Mouse (Mus musculus): ENCODE measurements at regions not wholly inside any gene's neighbourhood (a gene's known extent, or its start where the extent isn't known, plus 50 kb on each side); places are given as distances from the start of the nearest gene placed in this dataset.

DNA sequence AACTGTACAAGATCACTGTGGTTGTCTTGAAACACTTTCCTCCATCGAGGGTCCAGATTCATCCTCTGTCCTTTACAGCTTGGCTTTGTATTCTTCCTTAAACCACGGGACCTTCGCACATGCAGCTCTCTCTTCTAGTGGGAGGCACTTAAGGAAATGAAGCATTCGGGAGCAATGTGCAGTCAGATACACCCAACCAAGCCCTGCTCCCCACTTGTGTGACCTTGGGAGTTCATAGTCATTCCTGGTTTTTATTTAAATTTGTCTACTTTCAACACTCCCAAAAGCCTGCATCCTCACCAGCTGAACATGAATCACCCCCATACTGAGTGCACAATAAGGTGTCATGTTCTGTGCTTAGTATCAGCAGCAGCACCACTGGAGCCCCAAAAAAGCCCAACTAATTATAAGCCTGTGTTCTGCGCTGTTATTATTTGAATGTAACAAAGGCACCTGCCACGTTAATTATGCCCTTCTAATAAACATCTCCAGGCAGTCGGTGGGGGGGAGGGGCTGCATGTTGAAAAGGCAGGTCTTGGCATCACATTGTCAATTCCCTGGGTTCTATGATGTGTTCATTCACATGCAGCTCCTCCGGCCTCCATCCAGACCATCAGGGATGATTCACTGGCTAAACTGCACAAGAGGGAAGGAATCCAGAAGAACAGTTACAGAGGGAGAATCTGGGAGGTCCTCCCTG lies 524.6 kb downstream of the 1810013L24Rik start:
- Histone ChIP-seq H3K27ac (ENCODE audit: insufficient read depth, low read depth, low read length) (no peak overlapping the region), H3K4me3 (ENCODE audit: insufficient read depth, low read length) (no peak overlapping the region), H3K4me1 (ENCODE audit: control insufficient read depth, insufficient read depth, low read length) (no peaks in the 10 kb centered on the region)
- TF ChIP-seq CTCF (IDR thresholded peaks at IDR 0.05; ENCODE audit: low read depth, low read length) (no peak), POLR2A (IDR thresholded peaks at IDR 0.05; ENCODE audit: borderline replicate concordance, low read depth, low read length) (no peak)

- TF ChIP-seq CTCF (IDR thresholded peaks at IDR 0.05; ENCODE audit: low read depth, low read length) (no peak), POLR2A (IDR thresholded peaks at IDR 0.05; ENCODE audit: borderline replicate concordance, low read depth, low read length) (no peak)
These were observed 528.8 kb downstream of the 1810013L24Rik start for GRCm38 (mm10) chr16:9358651-9359050.

DNA sequence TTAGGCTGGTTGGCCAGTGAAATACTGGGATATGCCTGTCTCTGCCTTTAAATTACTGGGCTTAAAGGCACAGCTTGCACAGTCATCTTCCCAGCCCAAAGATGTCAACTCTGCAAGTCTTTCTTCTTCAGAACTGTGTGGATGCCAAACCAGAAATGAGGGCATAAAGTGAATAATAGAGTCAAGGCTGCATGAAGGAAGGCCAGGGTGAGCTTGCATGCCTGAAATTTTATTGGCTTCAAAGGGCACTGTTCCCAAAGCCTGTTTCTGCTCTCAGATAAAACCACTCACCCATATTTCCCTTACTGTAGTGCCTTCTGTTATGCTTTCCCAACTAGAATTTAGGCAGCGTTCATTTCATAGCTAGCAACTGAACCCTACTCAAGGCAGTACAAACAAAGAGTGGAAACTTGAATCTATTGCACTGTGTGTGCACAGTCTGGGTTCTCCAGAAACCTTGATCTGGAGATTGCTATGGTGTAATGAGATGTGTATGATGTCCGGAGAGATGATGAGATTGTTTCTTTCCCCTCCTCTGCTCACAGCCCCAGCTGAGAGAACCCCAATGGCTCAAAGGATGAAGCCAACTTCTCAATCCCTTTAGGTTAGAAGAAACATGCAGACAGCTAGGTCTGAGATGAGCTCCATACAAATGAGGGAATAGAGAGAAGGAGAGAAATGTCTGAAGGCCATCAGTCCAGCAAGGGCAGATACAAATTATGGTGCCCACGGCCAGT lies 529.7 kb downstream of the 1810013L24Rik start:
- H3K27ac ChIP-seq (ENCODE audit: insufficient read depth, low read depth, low read length) = no peak overlapping the region
- H3K4me3 ChIP-seq (ENCODE audit: insufficient read depth, low read length) = no peak overlapping the region
- H3K4me1 ChIP-seq (ENCODE audit: control insufficient read depth, insufficient read depth, low read length) = no peaks in the 10 kb centered on the region
- TF ChIP-seq POLR2A (IDR thresholded peaks at IDR 0.05; ENCODE audit: borderline replicate concordance, low read depth, low read length) (no peak), CTCF (IDR thresholded peaks at IDR 0.05; ENCODE audit: low read depth, low read length) (no peak)

More at GRCm38 (mm10) chr16:9358651-9359050, 528.8 kb downstream of the 1810013L24Rik start:
- Histone ChIP-seq H3K4me3 (ENCODE audit: insufficient read depth, low read length) (no peak overlapping the region), H3K4me1 (ENCODE audit: control insufficient read depth, insufficient read depth, low read length) (no peaks in the 10 kb centered on the region), H3K27ac (ENCODE audit: insufficient read depth, low read depth, low read length) (no peak overlapping the region)

GRCm38 (mm10) chr16:9360741-9361255 lies 530.9 kb downstream of the 1810013L24Rik start:
- Histone ChIP-seq H3K27ac (ENCODE audit: insufficient read depth, low read depth, low read length) (no peak overlapping the region), H3K4me1 (ENCODE audit: control insufficient read depth, insufficient read depth, low read length) (no peaks in the 10 kb centered on the region), H3K4me3 (ENCODE audit: insufficient read depth, low read length) (no peak overlapping the region)
- TF ChIP-seq CTCF (IDR thresholded peaks at IDR 0.05; ENCODE audit: low read depth, low read length) (no peak), POLR2A (IDR thresholded peaks at IDR 0.05; ENCODE audit: borderline replicate concordance, low read depth, low read length) (no peak)

- Histone ChIP-seq H3K27ac (ENCODE audit: insufficient read depth, low read depth, low read length) (no peak overlapping the region), H3K4me1 (ENCODE audit: control insufficient read depth, insufficient read depth, low read length) (no peaks in the 10 kb centered on the region), H3K4me3 (ENCODE audit: insufficient read depth, low read length) (no peak overlapping the region)
- TF ChIP-seq POLR2A (IDR thresholded peaks at IDR 0.05; ENCODE audit: borderline replicate concordance, low read depth, low read length) (no peak), CTCF (IDR thresholded peaks at IDR 0.05; ENCODE audit: low read depth, low read length) (no peak)
These were observed 532.2 kb downstream of the 1810013L24Rik start for GRCm38 (mm10) chr16:9362116-9362515.

- no peak for TF ChIP-seq POLR2A (IDR thresholded peaks at IDR 0.05; ENCODE audit: borderline replicate concordance, low read depth, low read length)
- TF ChIP-seq CTCF (IDR thresholded peaks at IDR 0.05; ENCODE audit: low read depth, low read length) = no peak
- Histone ChIP-seq H3K27ac (ENCODE audit: insufficient read depth, low read depth, low read length) (no peak overlapping the region), H3K4me3 (ENCODE audit: insufficient read depth, low read length) (no peak overlapping the region), H3K4me1 (ENCODE audit: control insufficient read depth, insufficient read depth, low read length) (no peaks in the 10 kb centered on the region)
These were observed 534.2 kb downstream of the 1810013L24Rik start for GRCm38 (mm10) chr16:9364105-9364504.

DNA sequence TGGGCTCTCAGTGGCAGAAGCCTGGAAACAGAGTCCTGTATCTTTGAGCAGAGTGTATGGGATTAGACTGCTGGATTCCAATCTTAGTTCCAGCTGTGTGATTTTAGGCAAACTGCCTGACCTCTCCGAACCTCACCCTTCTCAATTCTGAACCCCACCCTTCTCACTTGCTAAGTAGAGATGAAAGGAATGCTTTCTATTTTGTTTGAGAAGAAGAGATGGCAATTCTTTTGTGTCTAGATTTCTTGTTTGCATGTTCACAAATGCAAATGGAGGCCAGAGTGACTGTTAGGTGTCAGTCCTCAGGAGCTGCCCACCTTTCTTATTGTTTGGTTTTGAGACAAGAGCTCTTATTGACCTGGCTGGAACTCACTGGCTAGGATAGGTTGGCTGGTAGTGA lies 561.1 kb downstream of the 1810013L24Rik start:
- no peak overlapping the region for H3K27ac ChIP-seq (ENCODE audit: insufficient read depth, low read depth, low read length)
- H3K4me1 ChIP-seq (ENCODE audit: control insufficient read depth, insufficient read depth, low read length) = no peaks in the 10 kb centered on the region
- no peak overlapping the region for H3K4me3 ChIP-seq (ENCODE audit: insufficient read depth, low read length)
- TF ChIP-seq CTCF (IDR thresholded peaks at IDR 0.05; ENCODE audit: low read depth, low read length) = no peak
- no peak for TF ChIP-seq POLR2A (IDR thresholded peaks at IDR 0.05; ENCODE audit: borderline replicate concordance, low read depth, low read length)

DNA sequence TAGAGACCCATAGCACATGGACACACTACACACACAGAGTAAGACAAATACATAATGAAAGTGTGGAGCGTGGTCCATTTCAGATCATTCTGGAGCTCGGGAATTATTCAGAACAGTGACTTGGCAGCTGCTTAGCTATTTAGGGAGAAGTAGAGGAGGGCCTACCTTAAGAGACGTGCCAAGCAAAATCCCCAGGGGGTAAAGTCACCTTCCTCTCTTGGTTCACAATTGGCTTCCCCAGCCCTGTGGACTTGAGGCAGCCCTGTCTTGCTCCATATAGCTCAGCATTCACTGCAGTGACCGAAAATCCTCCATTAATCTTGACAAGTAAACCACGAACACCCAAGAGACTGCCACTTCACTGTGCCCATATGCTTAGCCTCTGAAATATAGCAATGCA lies 574.8 kb downstream of the 1810013L24Rik start:
- Histone ChIP-seq H3K4me3 (ENCODE audit: insufficient read depth, low read length) (no peak overlapping the region), H3K27ac (ENCODE audit: insufficient read depth, low read depth, low read length) (no peak overlapping the region), H3K4me1 (ENCODE audit: control insufficient read depth, insufficient read depth, low read length) (no peaks in the 10 kb centered on the region)
- TF ChIP-seq POLR2A (IDR thresholded peaks at IDR 0.05; ENCODE audit: borderline replicate concordance, low read depth, low read length) (no peak), CTCF (IDR thresholded peaks at IDR 0.05; ENCODE audit: low read depth, low read length) (no peak)

DNA sequence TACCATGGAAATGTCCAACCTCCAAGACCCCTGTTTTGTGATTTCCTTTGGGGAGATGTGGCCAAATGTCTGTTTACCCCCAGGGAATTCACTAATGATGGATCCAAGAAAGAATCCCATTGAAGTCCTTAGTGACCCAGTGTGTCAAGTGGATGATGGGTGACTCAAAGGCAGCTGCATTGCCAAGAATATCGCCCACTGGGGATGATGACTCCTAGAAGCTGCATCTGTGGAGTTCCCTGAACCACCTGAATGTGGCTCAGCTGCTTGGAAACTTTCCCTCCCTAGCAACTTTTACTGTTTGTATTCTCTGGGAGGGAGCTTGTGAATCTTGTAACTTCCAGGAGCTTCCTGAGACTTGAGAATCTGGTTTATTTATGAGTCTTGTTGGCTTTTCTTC lies 578.3 kb downstream of the 1810013L24Rik start:
- Histone ChIP-seq H3K4me1 (ENCODE audit: control insufficient read depth, insufficient read depth, low read length) (no peaks in the 10 kb centered on the region), H3K27ac (ENCODE audit: insufficient read depth, low read depth, low read length) (no peak overlapping the region), H3K4me3 (ENCODE audit: insufficient read depth, low read length) (no peak overlapping the region)
- TF ChIP-seq POLR2A (IDR thresholded peaks at IDR 0.05; ENCODE audit: borderline replicate concordance, low read depth, low read length) (no peak), CTCF (IDR thresholded peaks at IDR 0.05; ENCODE audit: low read depth, low read length) (no peak)

- Histone ChIP-seq H3K4me1 (ENCODE audit: control insufficient read depth, insufficient read depth, low read length) (no peaks in the 10 kb centered on the region), H3K4me3 (ENCODE audit: insufficient read depth, low read length) (no peak overlapping the region), H3K27ac (ENCODE audit: insufficient read depth, low read depth, low read length) (no peak overlapping the region)
- no peak for TF ChIP-seq CTCF (IDR thresholded peaks at IDR 0.05; ENCODE audit: low read depth, low read length)
- no peak for TF ChIP-seq POLR2A (IDR thresholded peaks at IDR 0.05; ENCODE audit: borderline replicate concordance, low read depth, low read length)
These were observed 564.9 kb downstream of the Grin2a start for GRCm38 (mm10) chr16:9430509-9430908.

Measured in bone marrow macrophage, adult 2 months (primary cell).